Mouse (Mus musculus) telencephalon, adult 2 months (tissue): Measurements from ENCODE around the gene Txndc2.
A peak's percentile ranks its signal among the peaks of the same experiment; 100 is the strongest.
"Not testable (repeated sequence)": the region's sequence is repeated elsewhere in the genome, so short reads cannot be mapped to it uniquely, and the experiment has no call there.

Experiments used
- DNase-seq: peaks from one replicate; pipeline ENCODE4 v3.0.0-alpha.2; 2011; ENCODE audit warnings: low read depth, low spot score

The Txndc2 gene

GRCm38 (mm10) chr17:65656076-65656475 is 14.1 kb upstream of the Txndc2 start:
- DNase-seq = no peak

DNA sequence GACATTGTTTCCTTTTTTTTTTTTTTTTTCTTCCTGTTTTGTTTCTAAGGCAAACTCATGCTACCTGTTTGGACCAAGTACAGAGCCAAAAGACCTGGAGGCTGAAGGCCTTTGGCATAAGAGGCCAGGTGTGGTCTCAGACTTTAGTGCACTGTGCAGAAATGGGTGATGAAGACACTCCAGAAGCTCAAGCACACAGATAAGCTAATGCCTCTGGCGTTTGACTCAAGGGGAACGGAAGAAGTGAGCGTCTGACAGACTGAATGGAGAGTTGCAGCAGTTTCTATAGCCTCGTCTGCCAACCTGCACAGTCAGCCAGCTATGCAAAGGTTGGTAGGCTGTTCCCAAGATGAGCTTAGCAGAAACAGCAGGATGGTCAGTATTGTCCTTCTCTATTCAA is 13.6 kb upstream of the Txndc2 start:
- DNase-seq = no peak

- DNase-seq = no peak
Observed at GRCm38 (mm10) chr17:65650598-65650997, 8.6 kb upstream of the Txndc2 start.

- DNase-seq = no peak
Observed at GRCm38 (mm10) chr17:65649175-65649493, 7.2 kb upstream of the Txndc2 start.

DNA sequence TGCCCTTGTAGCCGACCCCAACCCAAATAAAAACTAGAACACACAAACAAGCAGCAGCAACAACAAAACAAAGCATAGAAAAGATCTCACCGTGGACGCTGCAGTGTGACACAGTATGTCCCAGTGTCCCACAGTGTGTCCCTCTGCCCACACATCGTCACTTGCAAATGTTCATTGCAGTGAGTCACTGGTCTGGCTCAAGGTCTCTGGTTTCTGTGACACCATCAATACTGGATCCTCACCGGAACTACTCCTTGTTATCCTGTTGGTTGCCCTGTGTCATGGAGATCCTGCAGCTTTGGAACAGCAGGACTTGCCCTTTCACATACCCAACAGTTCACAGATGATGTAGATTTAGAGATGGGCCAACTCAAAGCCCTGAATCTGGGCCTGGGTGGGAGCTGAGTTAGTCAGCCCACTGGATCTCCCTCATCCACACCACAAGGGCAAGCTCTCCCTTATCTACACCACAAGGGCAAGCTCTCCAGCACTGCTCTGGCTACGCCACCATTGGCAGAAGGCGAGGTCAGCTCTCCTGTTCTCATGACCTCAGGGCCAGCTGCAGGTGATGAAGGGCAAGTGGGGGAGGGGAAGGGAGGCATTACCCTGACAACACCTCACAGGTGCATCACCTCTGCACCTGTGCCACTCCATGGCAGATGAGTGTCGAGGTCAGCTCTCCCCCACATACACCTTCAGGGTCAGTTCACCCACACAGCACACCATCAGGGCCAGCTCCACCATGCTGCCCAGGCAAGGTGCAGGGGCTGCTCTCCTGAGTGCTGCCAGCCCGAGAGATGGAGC is 6.6 kb upstream of the Txndc2 start:
- no peak for DNase-seq

DNA sequence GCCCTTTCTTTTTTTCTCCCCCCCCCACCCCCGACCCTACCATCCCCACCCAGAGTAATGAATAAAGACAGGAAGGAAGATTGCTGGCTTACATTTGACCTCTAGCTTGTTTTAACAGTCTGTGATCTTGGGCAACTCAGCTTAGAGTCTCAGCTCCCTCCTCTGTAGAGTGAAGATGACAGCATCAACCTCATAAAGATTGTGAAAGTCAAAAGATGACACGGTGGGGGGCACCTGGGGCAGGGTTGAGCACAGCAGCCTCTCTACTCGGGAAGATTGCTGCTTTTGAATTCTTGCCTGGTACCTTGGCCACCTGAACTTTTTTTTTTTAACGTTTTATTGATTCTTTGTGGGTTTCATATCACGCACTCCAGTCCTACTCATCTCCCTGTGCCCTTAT is 6.0 kb upstream of the Txndc2 start:
- DNase-seq = no peak

DNA sequence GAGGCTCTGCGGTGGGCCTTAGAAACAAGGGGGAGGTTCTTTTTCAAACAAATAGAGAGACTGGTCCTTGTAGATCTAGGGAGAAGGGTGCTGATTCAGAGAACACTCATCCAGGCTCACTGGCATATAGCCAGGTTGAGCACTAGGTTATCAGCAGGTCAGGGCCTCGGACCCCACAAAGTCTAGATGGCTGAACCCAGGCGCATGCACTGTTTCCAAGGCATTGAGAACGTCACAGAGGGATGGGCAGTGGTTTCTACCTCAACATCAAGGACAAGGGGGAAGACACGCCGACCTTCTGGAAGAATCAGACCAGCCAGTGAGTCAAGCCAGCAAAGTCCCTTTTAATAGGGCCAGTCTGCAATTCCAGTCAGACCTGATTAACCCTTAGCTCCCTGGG is 5.3 kb upstream of the Txndc2 start:
- DNase-seq = no peak

- no peak for DNase-seq
Observed at GRCm38 (mm10) chr17:65643579-65643978, 1.6 kb upstream of the Txndc2 start.

DNA sequence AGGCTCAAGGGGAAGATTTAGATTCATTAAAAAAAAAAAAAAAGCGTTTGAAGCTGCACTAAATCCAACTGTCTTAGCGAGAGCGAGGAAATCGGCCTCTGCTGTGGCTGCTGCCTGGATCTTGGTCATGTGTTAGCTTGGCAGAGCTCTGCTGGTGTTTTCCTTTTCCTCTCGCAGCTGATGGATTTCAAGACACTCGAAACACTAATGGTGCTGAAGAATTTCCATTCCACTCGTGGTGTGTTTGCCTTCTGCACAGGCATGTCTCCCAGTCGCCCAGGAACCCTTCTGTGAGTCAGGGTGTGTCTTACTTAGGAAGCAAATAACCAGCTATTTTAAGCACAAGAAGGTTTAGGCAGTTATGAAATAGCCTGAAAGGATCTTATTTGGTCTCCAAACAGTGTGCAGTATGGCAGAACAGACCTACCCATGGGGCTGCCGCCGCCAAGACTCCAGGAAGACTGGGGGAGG is 1.1 kb upstream of the Txndc2 start:
- DNase-seq = peak; percentile 90

GRCm38 (mm10) chr17:65642578-65642991 is 617 bp upstream of the Txndc2 start:
- DNase-seq = no peak

- no peak for DNase-seq
Observed at GRCm38 (mm10) chr17:65639144-65639543, 2.8 kb downstream of the Txndc2 start.

- DNase-seq = no peak
Observed at GRCm38 (mm10) chr17:65635715-65636360, 6.1 kb downstream of the Txndc2 start.

DNA sequence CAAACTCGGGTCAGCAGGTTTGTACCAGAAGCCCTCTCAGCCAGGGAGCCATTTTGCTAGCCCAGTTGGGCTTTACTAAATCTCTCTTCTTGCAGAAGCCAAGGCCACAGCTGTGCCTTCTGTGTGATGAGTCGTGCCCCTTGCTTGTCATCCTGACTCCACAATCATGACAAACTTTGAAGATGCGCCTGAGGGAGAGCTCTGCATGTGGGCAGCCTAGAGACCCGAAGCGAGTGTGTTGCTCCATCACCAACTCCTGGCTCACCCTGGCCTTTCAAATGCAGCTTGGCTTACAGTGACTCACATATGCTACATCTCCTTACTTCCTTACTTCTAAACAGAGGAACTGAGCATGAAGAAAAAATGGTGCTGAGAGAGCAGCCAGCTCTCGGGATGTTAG is 12.0 kb downstream of the Txndc2 start:
- DNase-seq = no peak

GRCm38 (mm10) chr17:65628823-65629532 is 13.0 kb downstream of the Txndc2 start:
- DNase-seq = not testable (repeated sequence)

DNA sequence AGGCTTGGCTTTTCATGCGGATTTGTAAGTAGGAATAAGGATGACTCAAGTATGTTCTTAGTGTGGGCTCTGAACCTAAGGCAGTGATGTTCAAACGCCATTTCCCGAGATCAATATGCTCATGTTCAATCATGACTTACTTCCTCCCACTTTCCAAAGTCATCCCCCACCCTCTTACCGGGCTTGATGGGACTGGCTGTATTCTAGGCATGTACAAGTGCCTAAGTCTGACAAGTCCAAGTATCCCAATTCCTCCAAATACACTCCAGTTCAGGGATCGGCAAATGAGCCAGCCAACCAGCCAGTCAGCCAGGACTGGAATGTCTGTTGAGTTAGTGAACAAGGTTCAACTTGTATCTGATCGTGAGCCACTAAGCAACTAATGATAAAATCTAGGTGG is 15.7 kb downstream of the Txndc2 start:
- DNase-seq = no peak

GRCm38 (mm10) chr17:65625563-65625962 is 16.4 kb downstream of the Txndc2 start:
- DNase-seq = no peak

DNA sequence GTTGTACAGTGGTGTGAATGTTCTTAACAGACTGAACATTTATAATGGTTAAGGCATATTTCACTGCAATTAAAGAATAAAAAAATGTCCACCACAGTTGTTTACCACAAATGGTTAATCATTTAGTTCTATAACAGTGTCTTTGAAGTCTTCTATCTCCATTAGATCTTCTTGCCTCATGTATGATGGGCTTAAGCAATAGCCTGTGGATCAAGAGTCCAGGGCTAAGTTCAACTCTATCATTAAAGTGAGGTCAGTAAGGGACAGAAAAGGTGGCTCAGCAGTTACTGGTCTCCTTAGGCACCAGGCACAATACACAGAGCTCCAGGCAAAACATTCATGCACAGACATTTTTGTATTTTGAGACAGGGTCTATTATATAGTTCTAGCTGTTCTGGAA is 18.8 kb downstream of the Txndc2 start:
- DNase-seq = no peak

DNA sequence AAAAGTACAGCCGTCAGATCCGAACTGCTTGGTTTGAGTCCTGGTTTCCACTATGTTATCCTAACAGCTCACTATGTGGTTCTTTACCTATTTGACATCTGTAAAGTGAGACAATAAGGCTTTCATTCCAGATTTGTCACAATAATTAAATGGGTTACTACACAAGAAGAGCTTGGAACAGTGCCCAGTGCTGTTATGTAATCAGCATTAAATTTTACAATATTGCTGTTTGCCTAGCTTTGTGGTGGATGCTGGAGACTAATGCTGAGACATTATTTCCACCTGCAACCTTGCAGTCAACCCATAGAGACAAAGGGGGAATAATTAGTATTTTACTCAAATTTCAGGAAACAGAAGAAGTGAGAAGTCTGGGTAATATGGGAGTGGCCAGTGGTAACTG is 23.5 kb downstream of the Txndc2 start:
- DNase-seq = no peak

DNA sequence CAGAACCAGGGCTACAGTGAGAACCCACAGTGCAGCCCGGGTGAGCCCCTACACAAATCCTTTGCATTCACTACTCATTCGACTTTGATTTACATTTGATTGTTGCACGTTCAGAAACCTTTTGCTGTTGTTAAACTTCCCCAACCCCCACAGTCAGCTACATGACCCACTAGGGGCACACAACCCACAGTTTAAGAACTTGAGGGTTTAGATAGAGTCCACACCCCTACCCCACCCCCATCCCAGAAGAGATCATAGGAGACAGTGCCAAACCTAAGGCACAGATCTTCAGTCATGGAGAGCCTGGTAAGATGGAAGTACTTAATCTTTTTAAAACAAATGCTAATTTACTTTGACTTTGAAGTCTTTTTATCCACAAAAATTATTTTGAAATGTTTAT is 26.3 kb downstream of the Txndc2 start:
- no peak for DNase-seq

- DNase-seq = peak; percentile 17
Observed at GRCm38 (mm10) chr17:65614431-65614830, 27.5 kb downstream of the Txndc2 start.

- DNase-seq = peak; percentile 95
Observed at GRCm38 (mm10) chr17:65613463-65614412, 28.2 kb downstream of the Txndc2 start, which contains the start of gene Vapa. Vapa (minus strand) TSS chr17:65613555.

GRCm38 (mm10) chr17:65613142-65613462 is 28.9 kb downstream of the Txndc2 start:
- DNase-seq = no peak
